Mouse (Mus musculus): ENCODE results near the gene Stom. TPM values are rescaled to one million over a fixed set of nuclear protein-coding genes. Genes with fewer than 3 reads are reported as not detected.

Gene Stom
- polyA plus RNA-seq, 1 experiment from 2014 or later = 16.6 TPM

GRCm38 (mm10) chr2:35269136-35269535, 67.6 kb downstream of the Stom start:
- no peak for ATAC-seq (ENCODE audit: low FRiP score)
- WGBS = 66% methylated on average over 6 of the region's 6 CpGs
- no peaks in the 10 kb centered on the region for H3K9me3 ChIP-seq (replicated peaks)
- H3K27me3 ChIP-seq = no peaks in the 10 kb centered on the region
- peaks cover 25% of the 10 kb centered on the region for H3K4me1 ChIP-seq
- no peak overlapping the region for H3K27ac ChIP-seq
- no peak overlapping the region for H3K4me2 ChIP-seq (replicated peaks)
- no peak overlapping the region for H3K9ac ChIP-seq
- no peaks in the 10 kb centered on the region for H3K36me3 ChIP-seq
- H3K4me3 ChIP-seq = no peak overlapping the region

DNA sequence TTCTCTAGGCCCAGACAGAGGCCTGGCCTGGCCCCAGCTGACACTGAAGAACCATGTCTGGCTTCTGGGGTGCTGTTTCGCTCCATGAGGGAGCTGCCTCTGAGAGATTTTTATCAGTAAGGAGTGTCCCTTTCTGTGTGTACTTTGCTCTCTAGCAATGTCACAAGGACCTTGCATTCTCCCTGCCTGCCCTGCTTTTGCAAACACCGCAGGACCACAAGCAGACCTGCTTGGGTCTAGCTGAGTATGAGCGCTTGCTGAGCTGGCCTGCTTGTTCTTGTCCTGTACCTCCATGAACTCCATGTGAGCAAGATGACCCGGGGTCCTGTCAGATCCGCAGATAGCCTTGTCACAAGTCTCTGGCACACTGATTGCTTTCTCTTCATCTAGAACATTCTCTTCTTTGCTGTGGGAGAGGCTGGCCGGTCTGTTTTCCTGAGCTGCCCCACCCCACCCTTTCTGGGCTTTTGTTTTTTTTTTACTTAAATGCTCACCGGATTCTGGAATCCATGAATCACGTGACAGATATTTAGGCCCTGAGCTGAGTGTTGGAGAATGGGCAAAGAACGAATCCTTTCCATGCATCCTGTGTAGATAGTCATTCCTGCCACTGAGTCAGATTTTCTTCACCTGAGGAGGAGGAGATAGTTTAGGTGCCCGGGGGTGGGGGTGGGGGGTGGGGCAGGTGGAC, 68.8 kb downstream of the Stom start:
- Histone ChIP-seq H3K4me2 (replicated peaks) (no peak overlapping the region), H3K9ac (no peak overlapping the region), H3K4me1 (peaks cover 18% of the 10 kb centered on the region), H3K4me3 (no peak overlapping the region), H3K27me3 (no peaks in the 10 kb centered on the region), H3K9me3 (replicated peaks) (no peaks in the 10 kb centered on the region), H3K27ac (no peak overlapping the region), H3K36me3 (no peaks in the 10 kb centered on the region)
- ATAC-seq (ENCODE audit: low FRiP score) = no peak
- WGBS = 82% methylated on average over 10 of the region's 10 CpGs

- Histone ChIP-seq H3K9ac (no peak overlapping the region), H3K27me3 (no peaks in the 10 kb centered on the region), H3K9me3 (replicated peaks) (no peaks in the 10 kb centered on the region), H3K4me2 (replicated peaks) (no peak overlapping the region), H3K27ac (no peak overlapping the region), H3K4me1 (peaks cover 17% of the 10 kb centered on the region), H3K4me3 (no peak overlapping the region), H3K36me3 (no peaks in the 10 kb centered on the region)
- 87% methylated on average over 13 of the region's 13 CpGs for WGBS
- ATAC-seq (ENCODE audit: low FRiP score) = no peak
Observed at GRCm38 (mm10) chr2:35267156-35267875, 69.5 kb downstream of the Stom start.

DNA sequence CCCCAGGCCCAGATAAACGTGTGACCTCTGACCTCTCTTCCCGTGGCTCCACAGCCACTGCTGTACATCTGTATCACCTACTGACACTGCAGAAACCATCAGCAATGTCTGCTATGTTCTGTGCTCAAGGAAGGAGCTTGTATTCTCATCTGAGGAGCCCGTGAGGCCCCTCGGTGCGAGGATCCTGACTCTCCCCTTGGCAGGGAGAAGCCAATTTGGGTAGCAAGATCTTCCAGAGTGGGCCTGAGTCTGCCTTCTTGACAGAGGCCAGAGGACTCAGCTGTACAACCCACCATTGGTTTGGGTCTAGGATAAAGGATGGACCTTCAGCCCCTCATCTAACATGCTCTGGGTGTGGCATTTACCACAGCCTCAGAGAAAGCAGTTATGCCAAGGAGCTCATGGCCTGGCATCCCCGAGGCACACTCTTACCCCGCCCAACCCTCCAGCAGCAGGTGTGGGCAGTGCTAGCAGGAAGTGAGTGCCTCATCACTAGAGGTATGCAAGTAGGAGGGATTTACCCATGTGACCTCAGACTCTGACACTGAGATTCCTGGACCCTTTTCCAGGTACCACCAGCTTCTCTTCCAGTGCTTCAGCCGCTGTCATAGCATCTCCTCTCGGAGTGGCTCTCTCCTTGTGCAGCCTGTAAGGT, 70.4 kb downstream of the Stom start:
- H3K9ac ChIP-seq = no peak overlapping the region
- no peak overlapping the region for H3K27ac ChIP-seq
- no peak overlapping the region for H3K4me3 ChIP-seq
- no peak for ATAC-seq (ENCODE audit: low FRiP score)
- H3K27me3 ChIP-seq = no peaks in the 10 kb centered on the region
- no peak overlapping the region for H3K4me2 ChIP-seq (replicated peaks)
- no peaks in the 10 kb centered on the region for H3K9me3 ChIP-seq (replicated peaks)
- no peaks in the 10 kb centered on the region for H3K36me3 ChIP-seq
- peaks cover 17% of the 10 kb centered on the region for H3K4me1 ChIP-seq
- 78% methylated on average over 9 of the region's 9 CpGs for WGBS

- H3K9ac ChIP-seq = no peak overlapping the region
- ATAC-seq (ENCODE audit: low FRiP score) = no peak
- 71% methylated on average over 8 of the region's 8 CpGs for WGBS
Observed at GRCm38 (mm10) chr2:35265775-35266174, 71.0 kb downstream of the Stom start.

DNA sequence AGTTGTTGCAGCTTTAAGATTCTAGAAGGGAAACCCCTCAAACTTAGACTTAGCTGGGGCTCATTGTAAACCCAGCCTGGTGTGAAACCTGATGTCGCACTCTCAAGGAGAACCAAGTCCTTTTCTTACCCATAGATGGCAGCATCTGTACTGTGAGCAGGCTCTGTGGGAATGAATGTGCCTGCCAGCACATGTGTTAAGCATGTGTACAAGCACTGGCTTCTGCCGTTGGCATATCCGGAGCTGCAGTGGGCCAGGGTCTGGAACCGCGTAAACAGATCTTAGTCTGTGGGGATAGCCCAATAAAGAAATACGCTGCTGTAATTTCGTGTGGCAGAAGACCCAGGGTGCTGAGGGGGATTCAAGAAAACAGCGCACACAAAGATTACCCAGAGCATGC, 71.5 kb downstream of the Stom start:
- no peak overlapping the region for H3K27ac ChIP-seq
- ATAC-seq (ENCODE audit: low FRiP score) = peak; percentile 59
- WGBS = 55% methylated on average over 8 of the region's 8 CpGs

More at GRCm38 (mm10) chr2:35265775-35266174, 71.0 kb downstream of the Stom start:
- Histone ChIP-seq H3K4me1 (peaks cover 17% of the 10 kb centered on the region), H3K9me3 (replicated peaks) (no peaks in the 10 kb centered on the region), H3K4me2 (replicated peaks) (no peak overlapping the region), H3K4me3 (no peak overlapping the region), H3K27ac (no peak overlapping the region), H3K36me3 (no peaks in the 10 kb centered on the region), H3K27me3 (no peaks in the 10 kb centered on the region)

GRCm38 (mm10) chr2:35264095-35264494, 72.7 kb downstream of the Stom start:
- 73% methylated on average over 1 of the region's 1 CpGs for WGBS
- Histone ChIP-seq H3K9ac (no peak overlapping the region), H3K27me3 (no peaks in the 10 kb centered on the region), H3K9me3 (replicated peaks) (no peaks in the 10 kb centered on the region), H3K4me3 (no peak overlapping the region), H3K4me1 (peaks cover 13% of the 10 kb centered on the region), H3K27ac (no peak overlapping the region), H3K4me2 (replicated peaks) (no peak overlapping the region), H3K36me3 (no peaks in the 10 kb centered on the region)
- no peak for ATAC-seq (ENCODE audit: low FRiP score)

More for the DNA sequence above, 71.5 kb downstream of the Stom start:
- no peak overlapping the region for H3K9ac ChIP-seq
- H3K27me3 ChIP-seq = no peaks in the 10 kb centered on the region
- no peak overlapping the region for H3K4me3 ChIP-seq
- H3K36me3 ChIP-seq = no peaks in the 10 kb centered on the region
- no peaks in the 10 kb centered on the region for H3K9me3 ChIP-seq (replicated peaks)
- peaks cover 13% of the 10 kb centered on the region for H3K4me1 ChIP-seq
- no peak overlapping the region for H3K4me2 ChIP-seq (replicated peaks)

Other genes with a start within 250 kb of the Stom start
- gene AI182371, start 235.4 kb downstream of the Stom start, polyA plus RNA-seq (2016; fragmentation: Nextera tagmentation; extraction: Ambion mirVana) = 0.31 and 0.36 TPM in 2 replicates
- gene Cntrl, start 227.5 kb downstream of the Stom start, polyA plus RNA-seq (2016; fragmentation: Nextera tagmentation; extraction: Ambion mirVana) = 21.3 and 22.7 TPM in 2 replicates
- gene Rab14, start 135.9 kb downstream of the Stom start, polyA plus RNA-seq (2016; fragmentation: Nextera tagmentation; extraction: Ambion mirVana) = 380 and 390 TPM in 2 replicates
- gene Gsn, start 80.6 kb downstream of the Stom start, polyA plus RNA-seq (2016; fragmentation: Nextera tagmentation; extraction: Ambion mirVana) = 72.4 and 80.2 TPM in 2 replicates
- gene 4930568D16Rik, start 30.8 kb upstream of the Stom start, polyA plus RNA-seq (2016; fragmentation: Nextera tagmentation; extraction: Ambion mirVana) = not detected in 2 replicates
- gene 4930402F06Rik, start 60.2 kb upstream of the Stom start, polyA plus RNA-seq (2016; fragmentation: Nextera tagmentation; extraction: Ambion mirVana) = not detected in 2 replicates
- gene Ggta1, start 126.3 kb upstream of the Stom start, polyA plus RNA-seq (2016; fragmentation: Nextera tagmentation; extraction: Ambion mirVana) = 6.4 and 7.6 TPM in 2 replicates
- 64.8 and 68.1 TPM in 2 replicates for gene Dab2ip, start 221.3 kb upstream of the Stom start, polyA plus RNA-seq (2016; fragmentation: Nextera tagmentation; extraction: Ambion mirVana)